Mouse (Mus musculus) left cerebral cortex, adult 8-10 months (tissue): ENCODE measurements around the gene Tnfaip8l1. TPM values are rescaled to one million over a fixed set of nuclear protein-coding genes. Genes with fewer than 3 reads are reported as not detected.

Source experiments
- DNase-seq, 2 experiments: peaks; one replicate each; pipeline ENCODE4 v3.0.0; 2022; ENCODE audit warnings: low spot score in 2 of 2
- total RNA-seq, 4 experiments: library from RNA; stranded (reverse); gene quantifications; 2 replicates each; pipeline ENCODE4 v1.2.4; 2022

Gene Tnfaip8l1
- total RNA-seq, 4 experiments from 2014 or later, result 6.1 to 8.9 (median 7.1) TPM

- DNase-seq, result no peak
Measured at GRCm38 (mm10) chr17:56137839-56138613, 24.3 kb upstream of the Tnfaip8l1 start.

DNA sequence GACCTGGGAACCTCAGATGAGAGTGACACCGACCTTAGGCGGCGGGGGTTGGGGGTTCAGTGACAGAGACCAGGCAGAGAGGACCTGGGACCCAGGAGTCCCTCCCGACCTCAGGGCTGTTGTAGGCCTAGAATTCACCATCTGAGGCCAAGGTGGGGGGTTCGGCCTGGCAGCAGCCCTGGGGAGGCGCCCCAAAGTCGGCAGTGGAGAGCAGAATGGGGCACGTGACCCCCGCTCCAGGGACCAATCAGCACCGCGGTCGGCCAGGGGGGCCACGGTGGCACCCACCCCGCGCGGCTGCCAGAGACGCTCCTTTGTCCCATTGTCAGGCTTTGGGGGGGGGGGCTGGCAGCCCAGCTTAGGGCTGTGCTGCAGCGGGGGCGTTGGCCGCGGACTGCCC lies 22.9 kb upstream of the Tnfaip8l1 start:
- DNase-seq, result no peak

- DNase-seq, result peak in 1 of 2 experiments; percentile 76
Measured at GRCm38 (mm10) chr17:56139858-56140595, 22.2 kb upstream of the Tnfaip8l1 start, which contains the start of gene Sema6b. Gene Sema6b, minus strand, starts transcription at chr17:56140343.

- peak in 1 of 2 experiments; percentile 71 for DNase-seq
Measured at GRCm38 (mm10) chr17:56141702-56142605, 20.3 kb upstream of the Tnfaip8l1 start.

DNA sequence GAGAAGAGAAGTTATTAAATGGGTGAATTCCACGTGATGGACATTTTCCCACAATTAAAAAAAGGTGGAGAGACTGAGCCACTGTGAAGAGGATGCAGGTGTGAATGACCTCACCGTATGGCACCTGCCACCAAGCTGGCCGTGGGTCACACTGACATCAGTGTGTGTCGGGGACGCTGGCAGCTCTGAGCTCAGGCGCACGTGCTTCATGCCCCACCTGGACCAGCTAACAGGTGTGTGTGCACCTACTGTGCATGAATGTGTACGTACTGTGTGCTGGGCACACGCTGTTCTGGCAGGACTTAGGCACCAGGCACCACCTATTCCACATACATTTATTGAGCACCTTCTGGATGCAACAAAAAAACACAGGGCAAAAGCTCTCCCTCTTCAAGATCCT lies 17.7 kb upstream of the Tnfaip8l1 start:
- DNase-seq, result no peak

GRCm38 (mm10) chr17:56146131-56146530 lies 16.1 kb upstream of the Tnfaip8l1 start:
- no peak for DNase-seq

DNA sequence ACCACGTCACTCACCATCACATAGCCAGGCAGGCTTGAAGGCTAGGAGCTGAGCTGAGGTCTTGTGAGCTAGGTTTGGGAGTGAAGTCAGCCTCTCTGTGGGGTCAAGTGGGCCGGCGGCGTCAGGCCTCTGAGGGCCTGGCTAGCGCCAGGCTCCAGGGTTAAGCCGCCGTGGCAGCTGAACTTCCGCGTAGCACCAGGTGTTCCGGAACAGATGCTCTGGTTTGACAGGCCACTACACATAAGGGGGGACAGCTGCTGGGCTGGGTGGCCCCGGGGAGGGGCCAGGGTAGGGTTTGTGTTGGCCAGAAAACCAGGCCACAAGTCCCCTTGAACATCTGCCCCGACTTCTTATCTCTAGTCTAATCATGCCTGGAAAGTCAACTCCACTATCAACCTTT lies 14.9 kb upstream of the Tnfaip8l1 start:
- no peak for DNase-seq

DNA sequence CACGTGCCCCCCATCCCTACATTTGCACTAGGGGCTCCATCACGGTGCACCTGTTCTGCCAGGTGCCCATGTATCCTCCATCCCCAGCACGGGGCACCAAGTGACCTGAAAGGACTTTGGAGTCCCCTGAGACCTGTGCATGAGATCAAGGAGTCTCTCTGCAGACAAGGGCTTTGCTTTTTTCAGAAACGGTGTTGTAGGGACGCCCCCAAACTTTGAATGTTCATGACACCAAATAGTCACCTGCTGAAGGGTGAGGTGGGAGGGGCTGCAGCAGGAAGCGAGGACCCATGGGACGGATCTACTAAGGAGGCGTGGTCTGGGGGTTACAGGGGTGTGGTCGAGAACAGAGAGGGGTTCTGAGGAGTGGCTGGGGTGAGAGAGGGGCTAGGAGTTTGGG lies 14.0 kb upstream of the Tnfaip8l1 start:
- no peak for DNase-seq

GRCm38 (mm10) chr17:56148790-56149618 lies 13.3 kb upstream of the Tnfaip8l1 start:
- DNase-seq, result no peak

DNA sequence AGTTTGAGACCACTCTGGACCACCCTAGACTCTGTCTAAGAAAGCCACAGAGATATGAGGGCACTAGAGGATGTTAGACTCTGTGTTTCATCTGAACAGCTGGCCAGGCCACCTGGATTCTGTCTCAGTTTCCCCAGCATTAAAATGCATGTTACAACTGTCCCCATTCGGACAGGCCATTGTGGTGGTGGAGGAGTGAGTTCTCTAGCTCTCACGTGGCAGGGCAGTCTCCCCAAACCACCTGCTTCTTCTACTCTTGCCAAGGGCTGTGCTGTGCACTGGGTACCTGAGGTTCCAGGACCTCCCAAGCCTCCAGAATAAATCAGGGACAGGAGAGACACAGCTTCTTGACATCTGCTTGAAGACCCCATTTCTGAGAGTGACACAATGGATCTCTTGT lies 12.4 kb upstream of the Tnfaip8l1 start:
- no peak for DNase-seq

DNA sequence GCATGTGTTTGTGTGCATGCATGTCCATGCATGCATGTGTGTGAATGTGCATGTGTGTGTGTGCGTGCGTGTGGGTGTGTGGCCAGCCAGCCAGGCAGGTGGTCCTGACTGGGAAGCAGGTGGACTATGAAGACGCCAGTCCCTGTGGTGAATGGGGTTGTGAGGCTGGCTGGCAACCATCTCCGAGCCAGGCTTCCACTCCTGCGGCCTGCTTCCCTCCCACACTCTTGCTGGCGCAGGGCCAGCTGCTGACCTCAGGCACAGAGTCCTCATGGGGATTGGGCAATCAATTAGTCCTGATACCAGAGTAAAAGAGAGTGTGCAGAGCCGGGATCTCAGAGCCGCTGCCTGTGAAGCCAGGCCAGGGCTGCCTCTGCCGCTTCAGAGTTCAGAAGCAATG lies 8.6 kb upstream of the Tnfaip8l1 start:
- DNase-seq, result no peak

DNA sequence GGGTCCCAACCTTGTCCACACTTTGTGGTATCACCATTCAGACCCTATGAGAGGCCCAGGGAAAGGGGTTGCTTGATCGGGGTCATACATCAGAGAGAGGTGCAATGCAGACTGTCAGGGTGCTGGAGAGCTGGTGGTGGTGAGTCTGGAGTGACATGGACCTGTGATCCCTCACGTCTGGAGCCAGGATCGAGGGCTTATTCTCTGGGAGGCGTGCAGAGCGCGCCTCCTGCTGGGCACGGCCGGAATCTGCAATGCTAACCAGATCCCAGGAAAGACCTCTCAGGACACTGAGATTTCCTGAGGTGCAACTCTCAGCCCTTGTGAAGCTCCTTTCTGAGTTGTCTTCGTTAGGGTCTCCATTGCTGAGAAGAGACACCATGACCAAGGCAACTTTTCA lies 2.5 kb upstream of the Tnfaip8l1 start:
- peak in 1 of 2 experiments; percentile 67 for DNase-seq

DNA sequence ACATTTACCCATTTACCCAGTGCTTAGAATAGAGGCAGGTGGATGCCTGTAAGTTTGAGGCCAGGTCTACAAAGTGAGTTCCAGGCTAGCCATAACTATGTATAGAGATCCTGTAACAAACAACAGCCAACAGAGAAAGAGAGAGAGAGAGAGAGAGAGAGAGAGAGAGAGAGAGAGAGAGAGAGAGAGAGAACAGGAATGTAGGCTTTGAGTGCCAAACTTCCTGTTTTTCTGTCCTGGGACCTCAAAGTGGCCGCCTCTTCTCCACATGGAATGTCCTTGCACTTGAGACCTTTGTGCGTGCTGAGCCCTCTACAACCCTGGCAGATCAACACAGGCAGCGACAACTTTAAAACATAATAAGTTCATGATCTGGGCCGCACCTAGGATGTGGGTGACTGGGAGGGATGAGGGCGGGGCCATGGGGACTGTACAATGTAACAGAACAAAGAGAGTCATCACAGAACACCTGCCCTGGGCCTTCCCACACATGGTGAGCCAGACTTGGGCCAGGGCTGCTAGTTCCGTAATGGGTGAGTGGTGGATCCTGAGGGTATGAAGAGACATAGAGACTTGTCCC lies 1.3 kb downstream of the Tnfaip8l1 start:
- no peak for DNase-seq

- DNase-seq, result no peak
Measured at GRCm38 (mm10) chr17:56164510-56164909, 2.2 kb downstream of the Tnfaip8l1 start.

DNA sequence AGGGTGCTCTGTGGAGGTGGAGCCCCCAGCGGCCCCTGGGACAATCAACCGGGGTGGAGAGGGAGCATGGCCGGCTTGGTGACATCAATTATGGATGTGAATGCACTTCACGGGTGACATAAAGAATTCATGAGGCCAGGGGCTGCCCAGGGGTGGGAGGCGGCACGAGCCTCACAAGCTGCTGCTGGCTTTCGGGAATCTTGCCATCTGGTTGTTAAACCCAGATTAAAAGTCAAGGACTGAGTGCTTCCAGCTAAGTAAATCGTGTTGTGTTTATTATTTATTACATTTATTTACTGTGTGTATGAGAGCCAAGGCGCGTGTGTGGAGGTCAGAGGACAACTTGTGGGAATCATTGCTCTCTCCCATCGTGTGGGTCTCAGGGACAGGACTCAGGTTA lies 3.4 kb downstream of the Tnfaip8l1 start:
- no peak for DNase-seq

DNA sequence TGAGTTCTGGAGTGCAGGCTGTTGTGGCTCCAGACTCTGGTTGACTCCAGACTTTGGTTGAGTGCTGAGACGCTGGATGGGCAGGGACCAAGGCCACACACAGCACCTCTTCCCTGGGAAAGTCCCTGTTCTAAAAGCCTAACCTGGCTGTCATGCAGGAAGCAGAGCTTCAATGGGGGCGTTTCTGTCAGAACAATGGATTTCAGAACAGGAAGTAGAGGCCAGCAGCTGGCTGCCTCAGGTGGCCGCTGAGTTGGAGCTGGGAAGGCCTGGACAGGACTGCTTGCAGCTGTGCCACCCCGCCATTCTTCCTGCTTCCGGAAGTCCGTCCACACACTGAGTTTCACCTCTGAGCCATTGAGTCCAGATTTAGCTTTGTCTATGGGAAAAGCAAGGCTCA lies 7.6 kb downstream of the Tnfaip8l1 start:
- DNase-seq, result no peak

DNA sequence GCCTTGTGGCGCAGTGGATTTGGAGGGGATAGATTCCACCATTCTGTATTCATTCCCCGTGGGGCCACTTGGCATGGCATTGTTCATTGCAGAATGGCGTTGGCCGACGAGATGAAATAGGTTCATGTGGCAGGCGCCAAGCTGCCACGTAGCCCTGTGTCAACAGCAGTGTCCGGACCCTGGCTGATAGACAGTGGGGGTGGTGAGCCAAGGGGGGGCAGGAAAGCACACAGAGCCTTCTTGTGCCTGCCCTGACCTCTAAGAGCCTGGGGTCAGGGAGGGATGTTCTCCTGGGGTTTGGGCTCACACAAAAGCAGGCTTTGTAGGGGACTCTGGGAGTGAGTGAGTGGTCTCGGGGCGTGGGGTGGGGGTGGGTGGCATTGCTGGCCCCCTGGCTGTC lies 8.4 kb downstream of the Tnfaip8l1 start:
- no peak for DNase-seq

DNA sequence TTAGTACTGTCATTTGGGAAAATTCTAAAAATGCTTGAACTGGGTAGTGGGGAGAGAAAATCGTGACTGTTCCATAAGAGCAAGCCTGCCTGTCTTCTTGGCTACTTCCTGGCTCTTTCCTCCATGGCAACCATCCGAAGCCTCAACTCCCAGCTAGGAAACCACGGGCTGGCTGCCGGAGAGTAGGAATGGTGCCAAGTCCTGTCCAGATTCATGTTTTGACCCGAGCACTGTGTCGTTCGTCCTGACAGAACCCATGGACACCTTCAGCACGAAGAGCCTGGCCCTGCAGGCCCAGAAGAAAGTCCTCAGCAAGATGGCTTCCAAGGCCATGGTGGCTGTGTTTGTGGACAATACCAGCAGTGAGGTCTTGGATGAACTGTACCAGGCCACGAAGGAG lies 9.2 kb downstream of the Tnfaip8l1 start:
- DNase-seq, result no peak

DNA sequence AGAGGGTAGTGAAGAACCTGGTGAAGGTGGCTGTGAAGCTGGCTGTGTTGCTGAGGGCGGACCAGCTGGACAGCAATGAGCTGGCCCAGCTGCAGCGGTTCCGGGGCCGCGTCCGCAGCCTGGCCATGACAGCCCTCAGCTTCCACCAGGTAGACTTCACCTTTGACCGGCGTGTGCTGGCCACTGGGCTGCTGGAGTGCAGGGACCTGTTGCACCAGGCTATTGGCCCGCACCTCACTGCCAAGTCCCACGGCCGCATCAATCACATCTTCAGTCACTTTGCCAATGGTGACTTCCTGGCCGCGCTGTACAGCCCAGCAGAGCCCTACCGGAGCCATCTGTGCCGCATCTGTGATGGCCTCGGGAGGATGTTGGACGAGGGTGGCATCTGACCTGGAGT lies 9.6 kb downstream of the Tnfaip8l1 start:
- no peak for DNase-seq

GRCm38 (mm10) chr17:56173401-56174046 lies 11.2 kb downstream of the Tnfaip8l1 start:
- no peak for DNase-seq
